ENCODE assay signal across 25 mouse cellular contexts in the genomic region with DNA sequence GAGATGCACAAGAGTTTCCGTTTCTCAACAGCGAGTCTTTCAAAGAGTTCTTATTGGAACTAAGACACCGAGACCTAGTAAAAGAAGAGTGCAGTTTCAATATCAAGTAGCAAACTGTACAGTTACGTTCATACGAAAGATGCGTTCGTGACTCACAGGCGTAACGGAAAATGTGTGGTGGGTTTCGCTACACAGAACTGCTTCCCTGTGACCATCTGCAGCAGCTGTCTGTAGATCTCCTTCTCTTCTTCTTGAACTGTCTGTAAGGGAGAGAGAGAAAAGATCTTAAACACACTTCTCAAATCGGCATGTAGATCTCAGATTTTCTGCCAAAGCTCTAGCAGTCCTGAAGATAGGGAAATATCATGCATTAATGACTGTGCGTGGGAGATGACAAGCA. TPM values are rescaled to one million over a fixed set of nuclear protein-coding genes. Genes with fewer than 3 reads are reported as not detected.
DNase-seq lines count a peak whose midpoint lies in the region; TF ChIP-seq lines count a peak whose summit lies in the region.
"Had no signal": no experiment of that assay in that cellular context is flagged by ENCODE, and none has a peak within 500 bp of the region (broad histone marks: within the 10 kb centered on the region; RNA-seq: fewer than 3 reads in every experiment).

No protein-coding gene starts in this region.

- 91% methylated on average over 12 of the region's 12 CpGs for WGBS in heart, embryonic 10.5 days
- WGBS in kidney, adult 2 months: 91% methylated on average over 12 of the region's 12 CpGs

- TF ChIP-seq POLR2A in kidney, adult 2 months (IDR thresholded peaks at IDR 0.05; ENCODE audit: low read depth, low read length): no peak

- H3K27me3 ChIP-seq in heart, embryonic 10.5 days (ENCODE audit: insufficient read depth, poor library complexity, severe bottlenecking): no peaks in the 10 kb centered on the region
- no peaks in the 10 kb centered on the region for H3K27me3 ChIP-seq in kidney, adult 2 months (replicated peaks; ENCODE audit: control insufficient read depth, insufficient read depth, low read length)
- H3K27me3 ChIP-seq: embryonic facial prominence, embryonic 13.5 days; forebrain, embryonic 13.5 days; hindbrain, embryonic 15.5 days; liver, embryonic 13.5 days; megakaryocyte, embryonic 14.5 days; midbrain, embryonic 13.5 days; stomach, embryonic 15.5 days had no signal

- no peak overlapping the region for H3K4me3 ChIP-seq in heart, embryonic 10.5 days
- H3K4me3 ChIP-seq in kidney, adult 2 months (ENCODE audit: insufficient read depth, low read depth, low read length): no peak overlapping the region
- H3K4me3 ChIP-seq: embryonic facial prominence, embryonic 13.5 days; erythroblast, embryonic 14.5 days; forebrain, embryonic 13.5 days; hindbrain, embryonic 15.5 days; left cerebral cortex, adult 2 months; liver, embryonic 13.5 days; megakaryocyte, embryonic 14.5 days; midbrain, embryonic 13.5 days; stomach, embryonic 15.5 days had no signal

- peaks cover 10% of the 10 kb centered on the region; the same call in 1 of the 2 replicates for H3K4me1 ChIP-seq in heart, embryonic 10.5 days
- H3K4me1 ChIP-seq in kidney, adult 2 months (ENCODE audit: control insufficient read depth, insufficient read depth, low read length): no peaks in the 10 kb centered on the region
- H3K4me1 ChIP-seq: embryonic facial prominence, embryonic 13.5 days; forebrain, embryonic 13.5 days; hindbrain, embryonic 15.5 days; liver, embryonic 13.5 days; midbrain, embryonic 13.5 days; stomach, embryonic 15.5 days had no signal

- no peaks in the 10 kb centered on the region for H3K9me3 ChIP-seq in heart, embryonic 10.5 days
- H3K9me3 ChIP-seq: embryonic facial prominence, embryonic 13.5 days; forebrain, embryonic 13.5 days; hindbrain, embryonic 15.5 days; liver, embryonic 13.5 days; megakaryocyte, embryonic 14.5 days; midbrain, embryonic 13.5 days; stomach, embryonic 15.5 days had no signal

- peaks cover 87% of the 10 kb centered on the region for H3K36me3 ChIP-seq in heart, embryonic 10.5 days
- H3K36me3 ChIP-seq in kidney, adult 2 months (ENCODE audit: control insufficient read depth, insufficient read depth, low read length): peaks cover 3% of the 10 kb centered on the region; the same call in 1 of the 2 replicates

- TF ChIP-seq CTCF in kidney, adult 2 months (conservative IDR thresholded peaks at IDR 0.05; ENCODE audit: insufficient read depth, insufficient read length, low read depth, low read length): no peak

- DNase-seq in heart, embryonic 10.5 days (ENCODE audit: low spot score): peak; percentile 30
- no peak for DNase-seq in heart, adult 9 months (ENCODE audit: low spot score in 2 of 2)
- peak; percentile 75 for DNase-seq in induced T-regulatory cell, adult 2 months (ENCODE audit: low read depth)
- DNase-seq in thymus, postnatal 0 days (ENCODE audit: low spot score): peak; percentile 73
- no peak for DNase-seq in kidney, adult 2 months
- DNase-seq in cerebellum, adult 11 months: no peak
- no peak for DNase-seq in retina, embryonic 14.5 days (ENCODE audit: low spot score)
- DNase-seq: cerebellum, adult 2 months; cerebellum, postnatal 36 days; embryo, embryonic 11 days; heart, adult 18-20 months; kidney, adult 11 months; liver, embryonic 13.5 days; lung, embryonic 14.5 days; lung, postnatal 36 days; right cerebral cortex, postnatal 14 days had no signal

- no peak overlapping the region for H3K27ac ChIP-seq in heart, embryonic 10.5 days
- no peak overlapping the region for H3K27ac ChIP-seq in kidney, adult 2 months (ENCODE audit: insufficient read depth, low read depth, low read length)
- H3K27ac ChIP-seq: embryonic facial prominence, embryonic 13.5 days; forebrain, embryonic 13.5 days; hindbrain, embryonic 15.5 days; kidney, postnatal 0 days; left cerebral cortex, adult 2 months; liver, embryonic 13.5 days; midbrain, embryonic 13.5 days; stomach, embryonic 15.5 days had no signal

RNA-seq across cellular contexts. Expression of gene Pfkm, which starts 25.8 kb away (rescaled TPM):
- 47.1 and 67.5 TPM in 2 replicates for polyA plus RNA-seq in heart, embryonic 10.5 days (2016; fragmentation: Nextera tagmentation; extraction: Ambion mirVana)
- 13.7 and 16.2 TPM in 2 replicates for polyA plus RNA-seq in thymus, postnatal 0 days (2015; fragmentation: Nextera tagmentation; extraction: Ambion mirVana)
- polyA plus RNA-seq in kidney, adult 2 months (2012; rRNA removed): 44.8 and 56.2 TPM in 2 replicates

RNA-seq across cellular contexts. Expression of gene Senp1, which starts 26.9 kb away (rescaled TPM):
- polyA plus RNA-seq in heart, embryonic 10.5 days (2016; fragmentation: Nextera tagmentation; extraction: Ambion mirVana): 26.8 and 30.5 TPM in 2 replicates
- polyA plus RNA-seq in thymus, postnatal 0 days (2015; fragmentation: Nextera tagmentation; extraction: Ambion mirVana): 31.5 and 35.9 TPM in 2 replicates
- 7.9 and 8.1 TPM in 2 replicates for polyA plus RNA-seq in kidney, adult 2 months (2012; rRNA removed)

Comparison
In these comparisons a context has a peak if more than half of its experiments do, and no peak if none do; other contexts are left out.
1. DNase-seq: peak in heart, embryonic 10.5 days (single experiment), induced T-regulatory cell, adult 2 months (single experiment) and thymus, postnatal 0 days (single experiment); none in heart, adult 9 months (0 of 2), kidney, adult 2 months (single experiment), cerebellum, adult 11 months (single experiment) and retina, embryonic 14.5 days (single experiment).